Mouse (Mus musculus): ENCODE data around the gene Kl.

The Kl gene

DNA sequence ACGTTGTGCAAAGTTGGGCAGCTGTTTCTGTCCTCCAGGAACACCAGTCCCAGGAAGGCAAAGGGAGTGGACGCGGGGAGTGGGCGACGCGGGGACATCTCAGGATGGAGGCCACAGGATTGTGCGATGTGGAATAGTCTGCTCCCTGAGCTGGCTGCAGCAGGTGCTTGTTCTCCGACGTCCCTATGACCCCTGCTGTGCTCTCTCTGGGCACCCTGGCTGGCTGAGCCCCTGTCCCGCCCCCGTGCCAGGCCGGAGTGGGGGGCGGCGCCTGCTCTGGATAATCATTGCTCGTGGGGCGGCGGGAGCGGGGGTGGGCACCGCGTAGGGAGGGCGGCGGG is at the start of gene Kl:
Kl (plus strand) TSS at position 280 of the 341 bp plus-strand sequence.
- no peak for DNase-seq (ENCODE audit: low read depth, low spot score)

GRCm38 (mm10) chr5:150906053-150907040 is 46.1 kb upstream of the Kl start:
- DNase-seq (ENCODE audit: low read depth, low spot score), result peak; percentile 23

DNA sequence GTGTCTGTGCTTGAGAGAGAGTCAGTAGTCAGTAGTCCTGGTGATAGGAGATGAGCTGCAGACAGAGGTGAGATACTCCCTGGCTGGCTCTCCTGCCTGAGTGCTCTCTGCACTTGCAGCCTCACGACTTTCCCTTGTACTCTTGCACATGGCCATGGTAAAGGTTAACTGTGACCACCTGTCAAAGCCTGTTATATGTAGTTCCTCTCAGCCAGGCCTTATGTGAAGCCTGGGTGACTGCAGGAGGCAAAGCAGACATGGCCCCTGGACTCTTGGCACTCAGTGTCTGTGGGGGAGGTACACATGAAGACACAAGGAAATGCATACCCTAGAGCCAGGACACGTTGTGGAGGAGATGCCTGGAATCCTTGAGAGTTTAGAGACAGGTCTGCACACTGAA is 40.3 kb upstream of the Kl start:
- DNase-seq (ENCODE audit: low read depth, low spot score), result no peak

GRCm38 (mm10) chr5:150912656-150913055 is 39.8 kb upstream of the Kl start:
- no peak for DNase-seq (ENCODE audit: low read depth, low spot score)

DNA sequence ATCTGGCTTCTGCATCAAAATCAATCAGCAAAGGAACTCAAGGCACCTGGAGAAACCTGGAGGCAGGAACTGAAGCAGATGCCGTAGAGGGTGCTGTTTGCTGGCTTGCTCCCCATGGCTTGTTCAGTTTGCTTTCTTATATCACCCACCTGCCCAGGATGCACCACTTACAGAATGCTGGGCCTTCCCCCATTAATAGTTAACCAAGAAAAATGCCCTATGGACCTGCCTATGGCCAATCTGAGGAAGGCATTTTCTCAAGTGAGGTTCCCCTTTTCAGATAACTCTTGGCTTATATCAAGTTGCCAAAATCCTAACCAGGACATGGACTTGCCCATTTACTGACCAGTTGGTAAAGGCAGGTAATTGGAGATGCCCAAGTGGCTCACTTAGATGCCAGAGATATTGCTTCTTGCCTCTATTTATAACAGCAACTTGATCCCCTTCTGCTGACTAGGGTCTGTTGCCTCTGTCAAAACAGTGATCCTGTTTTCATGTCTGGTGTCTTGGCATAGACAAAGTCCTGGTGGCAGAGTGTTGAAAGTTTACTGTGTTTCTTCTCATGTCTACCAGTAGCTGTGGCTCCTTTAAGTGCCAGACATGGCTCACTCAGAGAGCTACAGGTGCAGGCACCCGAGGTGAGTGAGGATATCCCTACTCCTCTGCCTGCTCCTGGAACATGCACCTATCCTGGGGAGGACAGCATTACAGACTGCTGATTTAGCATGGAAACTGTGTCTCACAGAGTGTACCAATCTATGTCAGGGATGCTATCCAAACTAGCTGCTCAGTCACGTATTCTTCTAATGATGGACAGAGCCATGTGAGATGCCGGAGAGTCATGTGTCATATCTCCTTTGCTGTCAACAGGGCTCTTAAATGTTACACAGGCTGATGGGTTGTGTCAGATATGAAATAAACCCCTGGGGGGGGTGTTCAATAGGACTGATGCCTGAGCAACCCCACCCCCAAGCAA is 37.0 kb upstream of the Kl start:
- DNase-seq (ENCODE audit: low read depth, low spot score), result no peak

GRCm38 (mm10) chr5:150917131-150917858 is 35.1 kb upstream of the Kl start:
- DNase-seq (ENCODE audit: low read depth, low spot score), result no peak

- DNase-seq (ENCODE audit: low read depth, low spot score), result no peak
Measured at GRCm38 (mm10) chr5:150918599-150918998, 33.8 kb upstream of the Kl start.

DNA sequence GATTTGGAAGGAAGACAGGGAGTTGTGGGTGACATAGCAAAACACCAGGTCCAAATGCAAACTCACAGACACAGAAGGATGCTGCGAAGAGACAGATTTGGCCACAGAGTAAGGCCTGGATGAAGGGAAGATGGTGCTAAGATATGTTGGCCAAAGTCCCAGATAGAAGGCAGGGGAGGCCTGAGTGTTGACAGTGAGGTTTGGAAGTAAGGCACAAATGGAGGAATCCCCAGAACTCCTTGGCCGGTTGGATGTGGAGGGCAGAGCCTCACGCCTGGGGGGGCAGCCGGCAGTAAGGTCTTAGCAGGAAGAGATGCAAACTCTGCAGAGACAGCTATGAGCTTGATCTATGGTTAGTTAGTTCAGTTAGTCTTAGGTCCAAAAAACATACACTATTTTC is 33.1 kb upstream of the Kl start:
- DNase-seq (ENCODE audit: low read depth, low spot score), result no peak

DNA sequence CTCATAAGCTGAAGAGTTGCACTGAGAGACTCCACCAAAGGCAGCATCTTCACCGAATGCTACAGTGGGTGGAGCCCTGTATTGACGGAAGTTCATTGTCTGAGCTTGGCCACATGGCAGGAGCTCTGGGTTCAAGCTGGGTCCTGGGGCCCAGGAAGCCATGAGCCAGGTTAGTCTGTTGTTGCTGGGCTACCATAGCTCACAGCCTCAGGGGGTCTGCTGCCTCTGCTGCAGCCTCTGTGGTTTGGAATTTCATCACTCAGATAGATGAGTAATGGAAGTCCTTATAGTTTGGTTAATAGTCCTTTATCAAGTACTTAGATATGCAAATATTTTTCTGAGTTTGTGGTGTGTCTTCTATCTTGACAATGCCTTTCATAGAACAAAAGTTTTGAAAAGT is 32.4 kb upstream of the Kl start:
- DNase-seq (ENCODE audit: low read depth, low spot score), result no peak

DNA sequence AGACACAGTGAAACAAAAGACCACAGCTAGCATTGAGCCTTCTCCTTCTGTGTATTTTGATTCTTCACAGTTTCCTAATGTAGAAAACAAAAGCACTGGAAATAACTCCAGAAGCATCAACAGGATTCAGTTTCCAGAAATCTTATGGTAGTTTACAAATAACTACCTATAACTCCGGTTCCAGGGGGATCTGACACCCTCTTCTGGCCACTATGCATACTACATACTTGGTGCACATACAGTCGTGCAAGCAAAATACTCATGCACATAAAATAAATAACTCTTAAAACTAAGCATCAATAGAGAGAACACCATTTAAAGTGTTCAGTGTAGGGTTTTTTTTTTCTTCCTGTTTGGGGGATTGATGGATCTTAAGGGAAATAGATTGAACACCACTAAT is 23.0 kb upstream of the Kl start:
- DNase-seq (ENCODE audit: low read depth, low spot score), result no peak

- DNase-seq (ENCODE audit: low read depth, low spot score), result no peak
Measured at GRCm38 (mm10) chr5:150932596-150932995, 19.8 kb upstream of the Kl start.

DNA sequence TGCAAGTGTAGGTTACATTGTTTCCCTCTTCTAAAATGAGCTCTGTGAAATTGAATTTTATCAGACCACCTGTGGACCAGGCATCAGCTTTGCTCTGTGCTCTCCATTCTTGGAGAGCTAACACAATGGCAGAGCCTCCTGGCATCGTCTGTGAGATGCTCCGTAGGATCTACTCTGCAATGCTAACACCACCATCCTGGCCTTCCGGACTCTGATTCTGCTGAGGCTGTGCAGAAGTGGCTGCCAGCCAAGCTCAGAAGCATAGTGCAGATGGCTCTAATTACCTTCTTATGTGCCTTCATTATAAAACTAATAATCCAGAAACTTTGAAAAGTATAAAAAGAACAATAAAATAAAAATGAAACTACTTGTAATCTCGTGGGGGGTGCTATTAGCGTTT is 16.2 kb upstream of the Kl start:
- no peak for DNase-seq (ENCODE audit: low read depth, low spot score)

DNA sequence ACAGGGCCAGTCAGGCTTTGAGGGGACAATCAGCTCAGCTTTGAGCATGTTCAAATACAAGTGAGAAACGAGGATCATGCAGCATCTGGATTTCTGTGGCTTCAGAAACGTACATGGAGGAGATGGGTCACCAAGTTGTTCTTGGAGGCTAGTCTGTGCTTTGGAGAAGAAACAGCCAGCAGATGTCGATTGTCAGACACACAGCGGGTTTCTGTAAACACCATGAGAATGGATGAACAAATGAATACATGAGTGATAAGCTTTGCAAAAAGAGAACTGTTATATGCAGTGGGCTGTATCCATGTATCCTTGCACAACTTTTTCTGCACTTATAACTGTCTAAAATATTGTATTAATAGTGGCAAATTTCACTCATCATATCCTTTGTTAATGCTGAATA is 15.6 kb upstream of the Kl start:
- no peak for DNase-seq (ENCODE audit: low read depth, low spot score)

- DNase-seq (ENCODE audit: low read depth, low spot score), result no peak
Measured at GRCm38 (mm10) chr5:150937501-150937900, 14.9 kb upstream of the Kl start.

GRCm38 (mm10) chr5:150945576-150945975 is 6.8 kb upstream of the Kl start:
- DNase-seq (ENCODE audit: low read depth, low spot score), result no peak

- DNase-seq (ENCODE audit: low read depth, low spot score), result no peak
Measured at GRCm38 (mm10) chr5:150949131-150949530, 3.3 kb upstream of the Kl start.

- no peak for DNase-seq (ENCODE audit: low read depth, low spot score)
Measured at GRCm38 (mm10) chr5:150951325-150951724, 1.1 kb upstream of the Kl start.

- DNase-seq (ENCODE audit: low read depth, low spot score), result no peak
Measured at GRCm38 (mm10) chr5:150952669-150953521, 488 bp downstream of the Kl start.

DNA sequence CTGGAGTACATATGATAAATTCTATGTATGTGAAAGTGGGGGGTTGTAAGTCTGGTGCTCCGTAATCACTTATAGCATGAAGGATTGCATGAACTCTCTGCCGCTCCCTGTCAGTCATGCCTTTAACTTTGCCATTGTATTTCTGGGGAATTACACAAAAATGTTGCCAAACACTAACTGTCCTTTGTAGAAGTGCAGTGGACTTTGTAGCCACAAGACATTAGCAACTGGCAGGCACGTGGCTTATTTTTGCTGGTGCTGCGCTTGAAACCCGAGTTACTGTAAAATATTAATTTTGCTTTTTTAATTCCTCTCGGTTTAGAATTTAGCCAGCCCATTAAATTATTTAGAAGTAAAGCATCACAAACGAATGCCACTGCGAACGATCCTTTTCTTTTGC is 2.4 kb downstream of the Kl start:
- no peak for DNase-seq (ENCODE audit: low read depth, low spot score)

DNA sequence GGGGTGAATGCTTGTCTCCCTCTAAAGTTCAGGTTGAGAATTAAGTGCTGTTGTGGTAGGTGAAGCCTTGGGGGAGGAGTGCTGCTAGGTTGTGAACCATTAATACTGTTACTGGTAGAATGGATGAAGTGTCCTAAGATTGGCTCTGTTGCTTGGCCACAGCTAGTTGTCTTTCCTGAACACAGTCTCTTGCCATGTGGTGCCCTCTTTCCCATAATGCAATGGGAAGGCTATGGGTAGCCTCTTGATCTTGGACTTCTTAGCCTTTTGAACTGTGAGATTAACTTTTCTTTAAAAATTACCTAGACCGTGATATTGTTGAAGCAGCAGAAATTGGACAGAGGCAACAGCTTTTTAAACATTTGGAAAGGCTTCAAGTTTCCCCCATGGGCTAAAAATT is 7.5 kb downstream of the Kl start:
- DNase-seq (ENCODE audit: low read depth, low spot score), result no peak

- DNase-seq (ENCODE audit: low read depth, low spot score), result no peak
Measured at GRCm38 (mm10) chr5:150961615-150962014, 9.2 kb downstream of the Kl start.
